Mouse (Mus musculus) lung, adult 2 months (tissue): ENCODE data around the gene Camk2g.
A peak's percentile ranks its signal among the peaks of the same experiment; 100 is the strongest.

Source experiments
- CTCF ChIP-seq: fragments of 200-500 bp; IDR thresholded peaks from 2 replicates; pipeline ENCODE4 v1.5.1; 2011; ENCODE audit warnings: mild to moderate bottlenecking, low read length, control low read depth; ENCODE audit not compliant: insufficient read depth
- POLR2A ChIP-seq: fragments of 200-500 bp; IDR thresholded peaks from 2 replicates; pipeline ENCODE4 v1.6.1; 2011; ENCODE audit warnings: low read depth, mild to moderate bottlenecking, control low read depth, low read length, borderline replicate concordance; ENCODE audit errors: extremely low read depth

GRCm38 (mm10) chr14:20803606-20803938 is 9.7 kb upstream of the Camk2g start:
- TF ChIP-seq CTCF (peak; percentile 98), POLR2A (no peak)
